Mouse (Mus musculus) heart, embryonic 11.5 days (tissue): ENCODE data around the gene Aco1. TPM values are rescaled to one million over a fixed set of nuclear protein-coding genes. Genes with fewer than 3 reads are reported as not detected.

Experiments used
- ATAC-seq: fragments of 200-750 bp; cut with Nextera tagmentation; replicated peaks from 2 replicates; pipeline ENCODE4 v1.8.0; 2017; ENCODE audit warnings: moderate library complexity; ENCODE audit not compliant: insufficient number of reproducible peaks, low FRiP score, low TSS enrichment
- H3K27ac ChIP-seq: fragments of 300-500 bp; sonication (generic); 2 replicates; pipeline ENCODE4 v1.5.1; 2014; ENCODE audit warnings: mild to moderate bottlenecking, low read depth, low read length
- H3K27me3 ChIP-seq: fragments of 300-500 bp; sonication (generic); 2 replicates; pipeline ENCODE4 v1.6.1; 2014; ENCODE audit warnings: mild to moderate bottlenecking, low read length, mixed read lengths; ENCODE audit not compliant: control insufficient read depth, insufficient read depth
- H3K36me3 ChIP-seq: fragments of 300-500 bp; sonication (generic); 2 replicates; pipeline ENCODE4 v1.6.1; 2014; ENCODE audit warnings: mild to moderate bottlenecking, low read length, moderate library complexity, mixed read lengths; ENCODE audit not compliant: control insufficient read depth, insufficient read depth
- H3K4me1 ChIP-seq: fragments of 300-500 bp; sonication (generic); 2 replicates; pipeline ENCODE4 v1.6.1; 2014; ENCODE audit warnings: low read length; ENCODE audit not compliant: control insufficient read depth, insufficient read depth
- H3K4me2 ChIP-seq: fragments of 300-500 bp; sonication (generic); 2 replicates; pipeline ENCODE4 v1.6.1; 2014; ENCODE audit warnings: mild to moderate bottlenecking, moderate library complexity
- H3K4me3 ChIP-seq: fragments of 300-500 bp; sonication (generic); 2 replicates; pipeline ENCODE4 v1.5.1; 2014; ENCODE audit warnings: low read depth, low read length
- H3K9ac ChIP-seq: fragments of 300-500 bp; sonication (generic); 2 replicates; pipeline ENCODE4 v1.6.1; 2014; ENCODE audit warnings: mild to moderate bottlenecking, low read depth, low read length, moderate library complexity
- H3K9me3 ChIP-seq: fragments of 300-500 bp; sonication (generic); replicated peaks from 2 replicates; pipeline ENCODE4 v1.6.1; 2016; ENCODE audit warnings: low read length; ENCODE audit not compliant: control insufficient read depth
- WGBS: fragments of 180-500 bp; shearing (Covaris S2); extraction: QIAGEN DNeasy Blood & Tissue Kit; methylation state at CpG from one replicate; pipeline ENCODE4 v1.1.7; 2014; ENCODE audit not compliant: insufficient replicate concordance; 5-methylcytosine and 5-hydroxymethylcytosine counted together
- polyA plus RNA-seq: library from polyadenylated mRNA; unstranded; fragments of >200 nt; fragmentation: Nextera tagmentation; extraction: Ambion mirVana; gene quantifications from 2 replicates; pipeline ENCODE4 v1.2.1, GENCODE M21; 2014

The Aco1 gene
- polyA plus RNA-seq, 1 experiment from 2014 or later: 32.1 TPM

GRCm38 (mm10) chr4:40241928-40242327 lies 99.0 kb downstream of the Aco1 start:
- no peak for ATAC-seq
- WGBS: 42% methylated on average over 6 of the region's 6 CpGs

DNA sequence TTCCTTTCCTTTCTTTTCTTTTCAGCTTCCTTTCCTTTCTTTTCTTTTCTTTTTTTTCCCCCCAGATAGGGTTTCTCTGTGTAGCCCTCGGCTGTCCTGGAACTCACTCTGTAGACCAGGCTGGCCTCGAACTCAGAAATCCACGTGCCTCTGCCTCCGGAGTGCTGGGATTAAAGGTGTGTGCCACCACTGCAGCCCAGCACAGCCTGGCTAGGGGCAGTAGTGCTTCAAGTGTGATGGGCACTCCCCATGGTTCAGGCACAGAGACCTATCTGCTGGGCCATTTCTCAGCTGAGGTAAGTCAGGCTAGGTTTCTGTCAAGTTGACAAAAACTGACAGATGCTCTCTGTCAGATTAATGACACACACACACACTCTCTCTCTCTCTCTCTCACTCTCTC lies 100.1 kb downstream of the Aco1 start:
- WGBS: 79% methylated on average over 4 of the region's 4 CpGs
- Histone ChIP-seq H3K27me3 (no peaks in the 10 kb centered on the region), H3K27ac (no peak overlapping the region), H3K36me3 (no peaks in the 10 kb centered on the region), H3K9me3 (no peaks in the 10 kb centered on the region), H3K4me1 (no peaks in the 10 kb centered on the region), H3K9ac (no peak overlapping the region), H3K4me2 (no peak overlapping the region), H3K4me3 (no peak overlapping the region)
- no peak for ATAC-seq

More at GRCm38 (mm10) chr4:40241928-40242327, 99.0 kb downstream of the Aco1 start:
- Histone ChIP-seq H3K36me3 (no peaks in the 10 kb centered on the region), H3K4me1 (no peaks in the 10 kb centered on the region), H3K27ac (no peak overlapping the region), H3K9ac (no peak overlapping the region), H3K9me3 (no peaks in the 10 kb centered on the region), H3K4me3 (no peak overlapping the region), H3K4me2 (no peak overlapping the region), H3K27me3 (no peaks in the 10 kb centered on the region)

DNA sequence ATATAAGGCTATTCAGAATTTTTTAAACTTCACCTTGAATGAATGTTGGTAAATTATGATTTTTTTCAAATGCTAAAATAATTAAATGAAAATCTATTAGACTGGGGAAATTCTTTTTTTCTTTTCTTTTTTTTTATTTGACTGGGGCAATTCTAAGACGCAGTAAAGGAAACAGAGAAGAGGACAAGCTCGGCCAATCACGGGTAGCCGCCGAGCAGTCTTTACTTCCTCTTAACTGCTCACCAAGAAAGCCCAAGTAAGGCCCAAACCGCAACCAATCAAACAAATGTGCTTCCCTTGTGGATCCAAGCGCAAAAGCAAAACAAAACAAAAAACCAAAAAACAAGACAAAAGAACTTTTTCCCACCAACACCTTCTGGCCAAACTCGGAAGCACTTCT lies 101.2 kb downstream of the Aco1 start:
- H3K9ac ChIP-seq: no peak overlapping the region
- H3K27me3 ChIP-seq: no peaks in the 10 kb centered on the region
- H3K4me2 ChIP-seq: no peak overlapping the region
- ATAC-seq: no peak
- no peaks in the 10 kb centered on the region for H3K4me1 ChIP-seq
- H3K36me3 ChIP-seq: no peaks in the 10 kb centered on the region
- no peaks in the 10 kb centered on the region for H3K9me3 ChIP-seq
- H3K4me3 ChIP-seq: no peak overlapping the region
- 75% methylated on average over 8 of the region's 8 CpGs for WGBS
- no peak overlapping the region for H3K27ac ChIP-seq

Other genes starting within 250 kb of the Aco1 start
- 5.3 and 5.8 TPM in 2 replicates for gene Ddx58, start 96.7 kb downstream of the Aco1 start, polyA plus RNA-seq
- gene Smim27, start 126.5 kb downstream of the Aco1 start, polyA plus RNA-seq: 29.0 and 32.0 TPM in 2 replicates
- 34.5 and 35.5 TPM in 2 replicates for gene Topors, start 126.8 kb downstream of the Aco1 start, polyA plus RNA-seq
- 476 and 490 TPM in 2 replicates for gene Ndufb6, start 136.3 kb downstream of the Aco1 start, polyA plus RNA-seq